Mouse (Mus musculus) T-helper 17 cell (primary cell): ENCODE measurements around the gene Olfr275.
"Not testable (repeated sequence)": the region's sequence is repeated elsewhere in the genome, so short reads cannot be mapped to it uniquely, and the experiment has no call there.

ENCODE experiments used
- in situ Hi-C, 2 experiments: fragments of 300-600 bp; cut with MboI, MseI; formaldehyde crosslinking; loops; 1 replicate in 1 of 2; 2 replicates in 1 of 2; pipeline ENCODE4 v1.15.1; 2025; ENCODE audit warnings: high pct_unique_total_duplicates in 2 of 2

Gene Olfr275

DNA sequence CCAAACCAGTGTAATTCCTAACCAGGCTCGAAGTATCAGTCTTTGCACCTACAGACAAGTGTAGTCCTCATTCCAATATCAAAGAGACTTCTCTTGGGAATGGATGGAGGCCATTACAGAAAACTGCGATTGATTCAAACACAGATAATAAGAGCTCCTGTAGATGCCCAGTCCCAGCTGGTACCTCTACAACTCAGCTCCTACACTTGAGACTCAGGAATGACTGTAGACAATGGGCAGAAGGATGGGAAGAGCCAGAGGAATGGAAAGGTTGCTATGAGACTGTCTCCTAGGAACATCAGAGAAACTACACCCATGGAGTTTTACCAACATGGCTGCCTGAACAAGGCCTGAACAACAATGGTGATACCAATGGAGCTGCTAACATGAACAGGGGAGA, at the start of gene Olfr275:
TSS of gene Olfr275 (plus strand) at position 301 of the 400 bp plus-strand sequence.
- in situ Hi-C loops, result no loop called here

- in situ Hi-C loops, result no loop called here
Measured at GRCm38 (mm10) chr4:52765612-52766011, 48.8 kb upstream of the Olfr275 start.

DNA sequence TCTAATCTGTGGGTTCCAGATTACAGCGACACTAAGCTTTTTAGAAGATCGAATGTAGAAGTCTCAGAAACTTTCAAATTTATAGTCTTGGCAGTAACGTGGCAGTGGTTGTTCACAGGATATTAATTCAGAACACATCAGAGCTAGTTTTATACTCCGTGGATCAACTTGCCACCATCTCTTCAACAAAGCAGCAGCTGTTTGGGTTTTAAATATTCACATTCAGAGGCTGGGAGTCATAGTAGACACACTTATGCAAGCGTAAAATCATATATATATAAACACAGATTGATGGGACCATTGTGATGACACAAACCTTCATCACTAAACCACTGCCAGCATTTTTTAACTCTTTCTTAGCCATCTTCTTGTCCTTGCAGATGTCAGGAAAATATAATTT, 42.2 kb upstream of the Olfr275 start:
- in situ Hi-C loops, result no loop called here

DNA sequence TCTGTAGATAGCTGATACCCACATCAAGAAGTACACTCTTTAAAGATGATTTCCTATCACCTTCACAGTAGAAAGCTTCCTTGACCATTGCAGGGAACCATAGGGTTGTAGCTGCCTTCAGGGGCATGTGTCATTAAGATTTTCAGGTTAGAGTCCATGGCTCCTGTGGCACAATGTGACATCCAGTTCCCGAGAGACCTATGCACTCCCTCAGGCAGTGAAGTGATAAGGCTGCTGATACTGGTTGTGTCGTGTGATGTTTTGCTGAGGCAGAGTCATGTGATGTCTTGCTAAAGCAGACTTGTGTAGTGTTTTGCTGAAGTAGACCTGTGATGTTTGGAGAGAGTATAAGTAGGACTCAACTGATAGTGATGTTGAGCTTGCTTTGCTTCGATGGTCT, 14.4 kb upstream of the Olfr275 start:
- in situ Hi-C loops, result no loop called here

DNA sequence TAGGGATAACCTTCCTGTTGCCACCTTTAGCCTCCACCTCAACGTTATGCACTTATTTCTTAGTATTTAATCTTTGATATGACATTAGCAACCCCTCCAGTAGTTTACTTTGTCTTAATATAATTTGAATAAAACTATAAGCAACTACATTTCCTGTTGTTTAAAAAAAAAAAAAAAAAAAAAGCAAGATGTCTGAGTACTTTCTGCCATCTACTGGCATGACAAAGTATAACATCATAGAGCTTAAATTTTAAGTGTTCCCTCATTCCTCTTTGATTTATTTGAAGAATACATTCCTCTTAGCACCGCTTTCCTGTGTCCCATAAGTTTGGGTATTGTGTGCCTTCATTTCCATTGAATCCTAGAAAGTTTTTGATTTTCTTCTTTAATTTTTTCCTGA, 2.5 kb upstream of the Olfr275 start:
- in situ Hi-C loops, result no loop called here

DNA sequence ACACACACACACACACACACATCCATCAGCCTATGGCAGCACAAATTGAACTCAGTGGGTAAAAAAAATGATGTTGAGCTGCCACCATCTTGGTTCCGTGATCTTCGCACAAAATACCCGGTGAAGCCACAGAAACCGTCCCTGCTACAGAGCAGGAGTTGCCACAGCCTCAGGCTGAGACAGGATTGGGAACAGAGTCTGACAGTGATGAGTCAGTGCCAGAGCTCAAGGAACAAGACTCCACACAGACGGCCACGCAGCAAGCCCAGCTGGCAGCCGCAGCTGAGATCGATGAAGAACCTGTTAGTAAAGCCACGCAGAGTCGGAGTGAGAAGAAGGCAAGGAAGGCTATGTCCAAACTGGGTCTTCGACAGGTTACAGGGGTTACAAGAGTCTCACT, 7.0 kb downstream of the Olfr275 start:
- in situ Hi-C loops, result no loop called here

GRCm38 (mm10) chr4:52845411-52845810, 31.0 kb downstream of the Olfr275 start:
- in situ Hi-C loops, result not testable (repeated sequence)

- in situ Hi-C loops, result no loop called here
Measured at GRCm38 (mm10) chr4:52849039-52849635, 34.7 kb downstream of the Olfr275 start.

- in situ Hi-C loops, result no loop called here
Measured at GRCm38 (mm10) chr4:52849672-52850071, 35.3 kb downstream of the Olfr275 start.

GRCm38 (mm10) chr4:52859136-52859535, 44.7 kb downstream of the Olfr275 start, which contains the start of gene Olfr273:
Olfr273 (minus strand) TSS chr4:52859236.
- in situ Hi-C loops, result no loop called here

DNA sequence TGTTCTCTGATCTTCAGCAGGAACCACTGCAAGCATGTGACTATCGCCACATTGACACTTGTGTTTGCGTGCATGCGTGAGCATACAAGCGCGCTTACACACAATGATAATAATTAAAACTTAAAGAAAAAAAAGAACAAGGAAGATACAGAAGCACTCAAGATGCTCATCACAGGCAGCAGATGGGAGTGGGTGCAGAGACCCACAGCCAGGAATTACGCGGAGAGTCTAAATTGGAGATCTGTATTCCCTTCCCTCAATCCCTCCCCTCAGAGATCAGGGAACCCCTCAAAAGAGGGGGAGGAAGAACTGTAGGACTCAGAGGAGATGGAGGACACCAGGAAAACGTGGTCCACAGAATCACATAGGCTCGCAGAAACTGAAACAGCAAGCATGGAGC, 49.8 kb downstream of the Olfr275 start:
- in situ Hi-C loops, result no loop called here
